Mouse (Mus musculus) heart, adult 2 months (tissue): ENCODE data around the gene Serpina1e. TPM values are rescaled to one million over a fixed set of nuclear protein-coding genes. Genes with fewer than 3 reads are reported as not detected.

Experiments
- polyA plus RNA-seq: library from polyadenylated mRNA; depleted of rRNA; stranded (reverse); fragments of >200 nt; gene quantifications from 2 replicates; pipeline ENCODE4 v1.2.3, GENCODE M21; 2012; rRNA removed
- total RNA-seq, 2 experiments: library from RNA; stranded (reverse); gene quantifications; 2 replicates each; pipeline ENCODE4 v1.2.3; 2021

Serpina1e gene
- total and polyA plus RNA-seq, 3 experiments: 0.23 to 0.27 TPM; not detected in 1

Other genes with a start within 250 kb of the Serpina1e start
- under 1 TPM; 0.18 to 0.20 TPM for gene Serpina1d, start 185.4 kb downstream of the Serpina1e start, total RNA-seq
- 0.35 and 3.5 TPM in 2 replicates for gene Serpina1d, start 185.4 kb downstream of the Serpina1e start, polyA plus RNA-seq
- gene Serpina1b, start 128.6 kb downstream of the Serpina1e start, total RNA-seq: under 1 TPM; 0.18 to 0.27 TPM
- gene Serpina1b, start 128.6 kb downstream of the Serpina1e start, polyA plus RNA-seq: 0.23 and 4.2 TPM in 2 replicates
- gene Serpina1a, start 95.4 kb downstream of the Serpina1e start, total RNA-seq: not detected
- 2.4 TPM in 1 of 2 replicates, not detected in the other for gene Serpina1a, start 95.4 kb downstream of the Serpina1e start, polyA plus RNA-seq
- not detected for gene Serpina1c, start 54.1 kb downstream of the Serpina1e start, total RNA-seq
- 0.14 and 4.2 TPM in 2 replicates for gene Serpina1c, start 54.1 kb downstream of the Serpina1e start, polyA plus RNA-seq
- gene Serpina11, start 31.0 kb upstream of the Serpina1e start, total RNA-seq: not detected
- gene Serpina11, start 31.0 kb upstream of the Serpina1e start, polyA plus RNA-seq: not detected in 2 replicates
- not detected for gene Serpina9, start 54.8 kb upstream of the Serpina1e start, total RNA-seq
- 0.62 TPM in 1 of 2 replicates, not detected in the other for gene Serpina9, start 54.8 kb upstream of the Serpina1e start, polyA plus RNA-seq
- not detected for gene Serpina12, start 85.5 kb upstream of the Serpina1e start, total RNA-seq
- gene Serpina12, start 85.5 kb upstream of the Serpina1e start, polyA plus RNA-seq: not detected in 2 replicates
- not detected for gene Serpina5, start 142.1 kb upstream of the Serpina1e start, total RNA-seq
- not detected in 2 replicates for gene Serpina5, start 142.1 kb upstream of the Serpina1e start, polyA plus RNA-seq
- gene Serpina3a, start 153.7 kb upstream of the Serpina1e start, total RNA-seq: not detected
- not detected in 2 replicates for gene Serpina3a, start 153.7 kb upstream of the Serpina1e start, polyA plus RNA-seq
- not detected for gene Serpina3b, start 169.0 kb upstream of the Serpina1e start, total RNA-seq
- gene Serpina3b, start 169.0 kb upstream of the Serpina1e start, polyA plus RNA-seq: 0.06 TPM in 1 of 2 replicates, not detected in the other
- gene Serpina3c, start 194.9 kb upstream of the Serpina1e start, total RNA-seq: 1 to 10 TPM in 1 of 2 experiments, under 1 TPM in 1; 0.45 to 1.5 TPM
- gene Serpina3c, start 194.9 kb upstream of the Serpina1e start, polyA plus RNA-seq: 0.61 and 1.3 TPM in 2 replicates